Mouse (Mus musculus) stomach, embryonic 16.5 days (tissue): ENCODE results near the gene Col4a5. TPM values are rescaled to one million over a fixed set of nuclear protein-coding genes. Genes with fewer than 3 reads are reported as not detected.

Experiments used
- ATAC-seq: fragments of 200-750 bp; cut with Nextera tagmentation; 2 replicates; pipeline ENCODE4 v1.8.0; 2017; ENCODE audit warnings: moderate number of reproducible peaks, moderate TSS enrichment; ENCODE audit not compliant: insufficient read depth, low FRiP score
- H3K27ac ChIP-seq: fragments of 300-500 bp; sonication (generic); 2 replicates; pipeline ENCODE4 v1.5.1; 2014; ENCODE audit warnings: low read length
- H3K27me3 ChIP-seq: fragments of 300-500 bp; sonication (generic); 2 replicates; pipeline ENCODE4 v1.6.1; 2014; ENCODE audit warnings: low read length, control low read depth, mixed read lengths; ENCODE audit not compliant: control insufficient read depth, insufficient read depth
- H3K36me3 ChIP-seq: fragments of 300-500 bp; sonication (generic); 2 replicates; pipeline ENCODE4 v1.6.1; 2014; ENCODE audit warnings: low read length; ENCODE audit not compliant: control insufficient read depth, insufficient read depth
- H3K4me1 ChIP-seq: fragments of 300-500 bp; sonication (generic); 2 replicates; pipeline ENCODE4 v1.6.1; 2014; ENCODE audit warnings: low read length, control low read depth, mixed read lengths; ENCODE audit not compliant: control insufficient read depth, insufficient read depth
- H3K4me2 ChIP-seq: fragments of 300-500 bp; sonication (generic); 2 replicates; pipeline ENCODE4 v1.6.1; 2014; ENCODE audit warnings: low read depth, low read length, mixed read lengths
- H3K4me3 ChIP-seq: fragments of 300-500 bp; sonication (generic); replicated peaks from 2 replicates; pipeline ENCODE4 v1.5.1; 2014; ENCODE audit warnings: mild to moderate bottlenecking, low read length
- H3K9ac ChIP-seq: fragments of 300-500 bp; sonication (generic); 2 replicates; pipeline ENCODE4 v1.6.1; 2014; ENCODE audit warnings: low read length
- H3K9me3 ChIP-seq: fragments of 300-500 bp; sonication (generic); replicated peaks from 2 replicates; pipeline ENCODE4 v1.6.1; 2016; ENCODE audit warnings: low read length, control low read depth; ENCODE audit not compliant: control insufficient read depth
- WGBS: fragments of 180-500 bp; shearing (Covaris S2); extraction: QIAGEN DNeasy Blood & Tissue Kit; methylation state at CpG from one replicate; pipeline ENCODE4 v1.1.7; 2014; 5-methylcytosine and 5-hydroxymethylcytosine counted together
- polyA plus RNA-seq: library from polyadenylated mRNA; unstranded; fragments of >200 nt; fragmentation: Nextera tagmentation; extraction: Ambion mirVana; gene quantifications from 2 replicates; pipeline ENCODE4 v1.2.1, GENCODE M21; 2015

Col4a5 gene
- 51.4 and 53.7 TPM in 2 replicates for polyA plus RNA-seq

DNA sequence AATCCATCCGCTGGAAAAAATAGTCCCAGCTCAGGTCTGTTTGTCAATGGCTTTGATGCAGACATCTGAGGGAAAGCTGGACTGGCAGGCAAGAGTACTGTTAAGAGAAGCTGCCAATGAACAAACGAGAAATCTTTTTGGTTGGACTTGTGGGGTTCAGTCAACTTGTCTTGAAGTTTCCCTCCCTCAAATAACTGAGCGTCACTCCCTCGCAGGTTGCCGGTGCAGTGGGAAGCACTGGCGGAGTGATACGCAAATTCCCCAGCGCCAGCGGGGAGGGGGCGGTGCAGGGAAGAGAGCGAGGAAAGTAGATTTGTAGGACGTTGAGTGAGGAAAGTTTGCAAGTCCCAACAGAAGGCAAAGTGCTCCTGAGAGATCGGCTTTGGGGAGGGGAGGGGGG is at the start of gene Col4a5:
Gene Col4a5, plus strand, starts transcription at position 276 of the 400 bp plus-strand sequence.
- ATAC-seq = peak; percentile 79; the same call in 1 of the 2 replicates
- peak within 1 kb of the TSS; percentile 75 for H3K9ac ChIP-seq
- WGBS = 11% methylated on average over 13 of the region's 13 CpGs
- no peaks in the 10 kb centered on the region for H3K36me3 ChIP-seq
- peak within 1 kb of the TSS; percentile 59 for H3K4me2 ChIP-seq
- H3K9me3 ChIP-seq = no peaks in the 10 kb centered on the region
- H3K27ac ChIP-seq = peak within 1 kb of the TSS; percentile 73
- peak within 1 kb of the TSS; percentile 64 for H3K4me3 ChIP-seq
- no peaks in the 10 kb centered on the region for H3K4me1 ChIP-seq
- peaks cover 9% of the 10 kb centered on the region; the same call in 1 of the 2 replicates for H3K27me3 ChIP-seq

DNA sequence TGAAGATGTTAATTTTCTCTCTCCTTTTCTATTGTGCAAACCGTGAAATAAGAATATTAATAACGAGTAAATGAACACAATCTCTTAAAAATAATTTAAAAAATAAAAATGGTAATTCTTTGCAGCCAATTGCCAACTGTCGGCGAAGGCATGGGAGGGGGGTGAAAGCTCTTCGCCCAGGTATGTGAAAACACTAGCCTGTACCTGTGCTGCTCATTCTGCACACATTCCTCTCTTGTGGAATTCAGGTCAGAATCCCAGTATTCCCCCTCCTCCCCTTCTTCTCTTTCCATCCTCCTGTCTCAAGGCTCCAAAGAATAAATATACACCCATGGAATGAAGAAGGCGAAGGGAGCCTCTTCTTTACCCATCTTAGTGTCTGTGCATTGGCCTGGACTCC is 38.4 kb upstream of the Col4a5 start:
- no peak for ATAC-seq
- Histone ChIP-seq H3K4me3 (no peak overlapping the region), H3K4me1 (no peaks in the 10 kb centered on the region), H3K9me3 (no peaks in the 10 kb centered on the region), H3K4me2 (no peak overlapping the region), H3K27ac (no peak overlapping the region), H3K9ac (no peak overlapping the region), H3K27me3 (no peaks in the 10 kb centered on the region; the same call in 1 of the 2 replicates), H3K36me3 (no peaks in the 10 kb centered on the region)
- WGBS = 75% methylated on average over 6 of the region's 6 CpGs

DNA sequence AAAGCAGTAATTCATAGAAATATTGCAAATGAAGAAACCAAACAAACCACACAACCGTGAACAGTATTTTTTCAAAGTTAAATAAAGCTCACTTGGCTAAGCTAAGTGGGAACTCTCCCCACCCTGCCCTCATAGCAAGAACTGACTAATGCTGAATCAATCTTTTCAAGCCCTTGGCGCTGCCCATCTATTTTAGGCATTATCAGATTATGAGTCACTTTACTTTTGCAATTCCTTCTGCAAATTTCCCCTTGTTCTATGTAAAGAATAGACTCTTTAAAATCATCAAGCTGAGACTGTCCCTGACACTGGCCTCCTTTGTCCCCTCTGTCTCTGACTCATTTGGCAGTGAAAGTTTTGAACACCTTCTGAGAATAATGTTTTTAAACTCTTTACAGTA is 35.8 kb upstream of the Col4a5 start:
- Histone ChIP-seq H3K36me3 (no peaks in the 10 kb centered on the region), H3K4me1 (no peaks in the 10 kb centered on the region), H3K4me2 (no peak overlapping the region), H3K9me3 (no peaks in the 10 kb centered on the region), H3K27me3 (no peaks in the 10 kb centered on the region; the same call in 1 of the 2 replicates), H3K9ac (no peak overlapping the region), H3K4me3 (no peak overlapping the region), H3K27ac (no peak overlapping the region)
- 26% methylated on average over 2 of the region's 2 CpGs for whole genome bisulfite sequencing
- ATAC-seq = no peak

DNA sequence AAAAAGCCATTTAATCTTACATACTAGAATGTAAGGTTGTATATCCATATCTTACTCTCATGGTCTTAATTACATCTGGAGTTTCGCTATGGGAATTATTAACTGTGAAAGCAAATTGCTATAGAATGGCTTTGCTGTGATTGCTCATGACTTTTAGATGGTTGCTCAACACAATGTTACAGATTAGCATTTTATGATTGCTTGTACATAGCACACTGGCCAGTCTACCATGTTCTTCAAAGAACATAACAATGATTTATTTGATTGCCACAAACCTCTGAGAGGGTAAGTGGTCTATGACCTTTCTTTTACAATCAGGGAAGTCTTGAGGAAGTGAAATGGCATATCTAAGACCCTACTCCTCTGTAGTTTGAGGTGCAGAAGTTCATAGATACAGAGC is 27.2 kb upstream of the Col4a5 start:
- Histone ChIP-seq H3K9me3 (no peaks in the 10 kb centered on the region), H3K27me3 (no peaks in the 10 kb centered on the region; the same call in 1 of the 2 replicates), H3K4me2 (no peak overlapping the region), H3K27ac (no peak overlapping the region), H3K36me3 (no peaks in the 10 kb centered on the region), H3K4me1 (no peaks in the 10 kb centered on the region), H3K4me3 (no peak overlapping the region), H3K9ac (no peak overlapping the region)
- ATAC-seq = no peak
- WGBS = 62% methylated on average over 1 of the region's 1 CpGs

DNA sequence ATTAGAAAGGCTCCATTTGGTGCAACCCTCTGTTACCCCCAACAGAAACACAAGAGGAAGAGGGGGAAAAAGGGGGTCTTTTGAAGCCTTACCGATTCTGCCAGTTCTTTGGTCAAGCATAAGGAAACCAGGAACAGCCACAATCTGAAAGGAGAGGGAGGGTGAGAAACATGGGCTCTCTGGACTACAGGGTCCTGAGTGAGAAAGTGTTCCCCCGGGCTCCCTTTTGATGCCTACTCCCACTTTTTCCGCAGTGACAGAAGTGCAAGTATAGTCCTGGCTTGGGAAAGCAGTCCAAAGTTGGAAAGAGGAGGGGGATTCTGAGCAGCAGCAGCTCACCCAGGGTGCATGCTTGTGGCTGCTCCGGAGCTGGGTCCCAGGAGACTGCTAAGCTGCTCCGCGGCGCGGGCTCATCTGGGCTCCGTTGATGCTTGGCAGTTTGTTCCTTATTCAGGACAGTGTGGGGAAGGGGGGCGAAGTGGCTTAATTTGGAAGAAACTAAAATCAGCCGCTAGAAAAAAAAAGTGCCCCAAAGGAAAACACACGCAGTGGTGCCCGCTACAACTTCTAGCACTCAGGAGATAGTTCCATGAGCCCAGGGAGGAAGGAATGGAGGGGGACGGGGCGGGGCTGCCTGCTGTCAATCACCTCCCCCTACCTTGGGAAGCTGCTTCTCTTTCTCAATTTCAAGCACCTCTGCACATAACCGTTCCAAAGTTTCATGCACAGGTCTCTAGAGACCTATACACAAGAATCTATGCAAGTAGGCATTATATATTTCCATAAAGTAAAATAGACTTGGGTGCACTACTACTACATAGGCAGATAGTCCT is 1.5 kb upstream of the Col4a5 start, which contains the start of gene Col4a6:
Gene Col4a6, minus strand, starts transcription at position 607 of the 833 bp plus-strand sequence.
- H3K27me3 ChIP-seq = peaks cover 9% of the 10 kb centered on the region; the same call in 1 of the 2 replicates
- H3K4me2 ChIP-seq = peak within 1 kb of the TSS; percentile 59
- H3K36me3 ChIP-seq = no peaks in the 10 kb centered on the region
- no peak within 1 kb of the TSS for H3K27ac ChIP-seq
- no peak for ATAC-seq
- peak within 1 kb of the TSS; percentile 64 for H3K4me3 ChIP-seq
- H3K9me3 ChIP-seq = no peaks in the 10 kb centered on the region
- WGBS = 11% methylated on average over 16 of the region's 16 CpGs
- H3K4me1 ChIP-seq = no peaks in the 10 kb centered on the region
- peak within 1 kb of the TSS; percentile 67 for H3K9ac ChIP-seq

DNA sequence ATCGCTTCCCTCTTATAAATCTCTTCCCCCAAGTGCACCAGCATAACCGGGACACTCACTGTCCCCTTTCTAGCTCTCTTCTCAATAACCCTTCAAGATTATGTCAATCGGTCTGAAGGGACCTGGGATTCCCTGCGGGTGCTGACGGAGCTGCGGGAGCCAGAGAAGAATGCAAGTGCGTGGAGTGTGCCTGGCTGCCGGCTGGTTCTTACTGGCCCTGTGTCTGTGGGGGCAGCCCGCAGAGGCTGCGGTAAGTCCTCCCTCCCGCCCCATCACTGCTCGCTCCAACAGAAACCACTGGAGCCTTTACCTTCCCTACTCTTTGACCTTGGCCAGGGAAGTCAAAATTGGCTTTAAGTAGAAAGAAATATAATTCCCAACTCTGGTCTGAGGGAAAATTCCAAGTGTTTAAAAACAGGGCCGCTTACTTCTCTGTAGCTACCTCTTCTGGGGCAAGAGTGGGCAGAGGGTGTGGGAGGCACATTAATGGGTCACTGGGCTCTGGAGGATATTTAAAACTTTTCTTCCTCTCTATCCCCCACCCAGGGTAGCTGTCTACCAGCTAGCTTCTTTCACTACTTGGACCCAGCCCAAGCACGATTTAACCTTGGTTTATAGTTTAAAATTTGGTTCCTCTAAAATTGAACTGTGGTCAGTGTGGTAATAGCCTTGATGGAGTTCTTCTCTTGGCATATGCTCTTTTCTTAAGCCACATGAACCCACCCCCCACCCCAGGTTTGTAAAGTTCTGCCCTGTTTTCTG is 562 bp downstream of the Col4a5 start:
- peak overlapping the region; percentile 73 for H3K27ac ChIP-seq
- no peaks in the 10 kb centered on the region for H3K9me3 ChIP-seq
- H3K9ac ChIP-seq = peak overlapping the region; percentile 75
- H3K4me2 ChIP-seq = peak overlapping the region; percentile 59
- H3K4me3 ChIP-seq = peak overlapping the region; percentile 64
- no peaks in the 10 kb centered on the region for H3K4me1 ChIP-seq
- 0 out of 2 replicates have a peak, but pooled peaks have one; percentile 53 for ATAC-seq
- 17% methylated on average over 14 of the region's 14 CpGs for WGBS
- peaks cover 9% of the 10 kb centered on the region; the same call in 1 of the 2 replicates for H3K27me3 ChIP-seq
- H3K36me3 ChIP-seq = no peaks in the 10 kb centered on the region

DNA sequence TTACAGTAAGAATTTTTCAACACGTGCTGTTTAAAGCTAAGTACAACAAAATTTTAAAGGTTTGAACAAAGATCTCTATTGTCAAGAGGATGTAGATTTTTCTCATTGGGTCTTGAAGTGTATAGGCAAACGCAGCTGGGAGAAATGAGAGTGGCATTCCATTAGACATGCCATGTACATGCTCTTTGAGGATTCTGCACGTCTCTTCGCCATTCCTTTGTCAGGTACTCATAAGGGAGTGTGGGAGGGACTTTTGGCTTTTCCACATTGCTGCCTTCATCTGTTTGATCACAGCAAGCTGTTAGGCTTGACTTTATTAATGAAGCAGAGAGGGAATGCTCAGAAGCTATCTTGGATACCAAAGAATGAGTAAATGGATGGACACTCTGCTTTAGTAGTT is 19.4 kb downstream of the Col4a5 start:
- Histone ChIP-seq H3K9ac (no peak overlapping the region), H3K4me2 (no peak overlapping the region), H3K27ac (no peak overlapping the region), H3K36me3 (no peaks in the 10 kb centered on the region), H3K9me3 (no peaks in the 10 kb centered on the region), H3K27me3 (no peaks in the 10 kb centered on the region), H3K4me3 (no peak overlapping the region), H3K4me1 (no peaks in the 10 kb centered on the region)
- WGBS = 67% methylated on average over 4 of the region's 4 CpGs
- ATAC-seq = no peak

DNA sequence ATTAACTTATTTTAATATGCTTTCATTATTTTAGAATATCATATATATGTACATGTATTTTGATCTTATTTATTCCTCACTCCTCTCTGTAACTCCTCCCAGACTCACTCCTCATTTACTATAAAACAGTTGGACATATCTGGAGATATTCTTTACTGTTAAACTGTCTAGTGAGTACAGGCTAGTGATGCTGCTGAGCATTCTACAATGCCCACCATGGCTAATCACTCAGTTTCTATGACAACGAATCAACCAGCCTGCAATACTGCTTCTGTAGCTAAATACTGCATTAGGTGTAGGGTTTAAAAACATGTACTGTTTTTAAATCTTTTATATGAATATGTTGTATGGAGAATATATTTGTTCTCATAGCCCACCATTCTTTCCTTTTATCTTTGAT is 27.9 kb downstream of the Col4a5 start:
- no peaks in the 10 kb centered on the region for H3K27me3 ChIP-seq
- no peaks in the 10 kb centered on the region for H3K4me1 ChIP-seq
- H3K27ac ChIP-seq = no peak overlapping the region
- H3K4me3 ChIP-seq = no peak overlapping the region
- H3K36me3 ChIP-seq = no peaks in the 10 kb centered on the region
- H3K9ac ChIP-seq = no peak overlapping the region
- no peak overlapping the region for H3K4me2 ChIP-seq
- WGBS = 93% methylated on average over 1 of the region's 1 CpGs
- ATAC-seq = no peak
- no peaks in the 10 kb centered on the region for H3K9me3 ChIP-seq

DNA sequence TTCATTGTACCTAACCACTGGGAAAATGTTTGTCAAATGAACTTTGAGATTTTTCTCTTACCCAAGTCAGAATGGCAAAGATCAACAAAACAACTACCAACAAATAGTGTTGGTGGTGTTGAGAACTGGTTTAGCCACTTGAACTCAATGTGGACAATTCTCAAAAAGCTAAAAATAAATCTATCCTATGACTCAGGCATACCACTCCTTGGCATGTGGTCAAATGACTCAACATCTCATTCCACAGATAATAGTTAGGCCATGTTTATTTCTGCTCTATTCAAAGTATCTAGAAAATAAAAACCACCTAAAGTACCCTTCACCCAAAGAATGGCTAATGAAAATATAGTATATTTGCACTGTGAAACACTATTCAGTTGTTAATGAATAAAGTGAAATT is 58.3 kb downstream of the Col4a5 start:
- Histone ChIP-seq H3K4me3 (no peak overlapping the region), H3K27ac (no peak overlapping the region), H3K4me1 (no peaks in the 10 kb centered on the region), H3K9ac (no peak overlapping the region), H3K4me2 (no peak overlapping the region), H3K9me3 (no peaks in the 10 kb centered on the region), H3K27me3 (no peaks in the 10 kb centered on the region), H3K36me3 (no peaks in the 10 kb centered on the region)
- ATAC-seq = no peak
